Comparison of ENCODE assay signal across 16 mouse cellular contexts in genomic region chr5:112499918-112500682, GRCm38 (mm10). TPM values are rescaled to one million over a fixed set of nuclear protein-coding genes. Genes with fewer than 3 reads are reported as not detected.
A peak's percentile ranks its signal among the peaks of the same experiment; 100 is the strongest.
DNase-seq lines count a peak whose midpoint lies in the region; ATAC-seq and TF ChIP-seq lines count a peak whose summit lies in the region.
"Had no signal": no experiment of that assay in that cellular context is flagged by ENCODE, and none has a peak within 500 bp of the region (broad histone marks: within the 10 kb centered on the region; RNA-seq: fewer than 3 reads in every experiment).

No protein-coding gene starts in this region.

- H3K36me3 ChIP-seq in forebrain, embryonic 15.5 days = no peaks in the 10 kb centered on the region
- H3K36me3 ChIP-seq in intestine, embryonic 15.5 days = no peaks in the 10 kb centered on the region

- H3K4me1 ChIP-seq in cerebellum, adult 2 months (ENCODE audit: control insufficient read depth, insufficient read depth, low read length) = peaks cover 29% of the 10 kb centered on the region
- peaks cover 39% of the 10 kb centered on the region for H3K4me1 ChIP-seq in forebrain, embryonic 15.5 days
- H3K4me1 ChIP-seq in intestine, embryonic 15.5 days (replicated peaks) = no peaks in the 10 kb centered on the region

- peak; percentile 71 for ATAC-seq in forebrain, embryonic 15.5 days (replicated peaks)
- ATAC-seq in intestine, embryonic 15.5 days = peak; percentile 52

- DNase-seq in cerebellum, postnatal 10 days = peak; percentile 68 to 75
- DNase-seq in cerebellum, adult 2 months = no peak
- peak; percentile 54 for DNase-seq in Muller cell, postnatal 12 days (ENCODE audit: inconsistent ontology term)
- DNase-seq in spleen, postnatal 36 days (ENCODE audit: low spot score in 2 of 2) = no peak
- no peak for DNase-seq in adrenal gland, adult 2 months
- DNase-seq in frontal cortex, postnatal 25 days (ENCODE audit: low spot score in 2 of 2) = no peak
- DNase-seq: adrenal gland, postnatal 10 days; gastrocnemius, adult 2 months; lung, adult 18-20 months; thymus, postnatal 14 days had no signal

- no peak overlapping the region for H3K4me3 ChIP-seq in cerebellum, adult 2 months (replicated peaks; ENCODE audit: insufficient read depth, low read depth, low read length)
- no peak overlapping the region for H3K4me3 ChIP-seq in forebrain, embryonic 15.5 days
- no peak overlapping the region for H3K4me3 ChIP-seq in intestine, embryonic 15.5 days (replicated peaks)
- H3K4me3 ChIP-seq: gastrocnemius, adult 2 months had no signal

- H3K9ac ChIP-seq in forebrain, embryonic 15.5 days (replicated peaks) = no peak overlapping the region
- no peak overlapping the region for H3K9ac ChIP-seq in intestine, embryonic 15.5 days

- H3K9me3 ChIP-seq in forebrain, embryonic 15.5 days = no peaks in the 10 kb centered on the region
- H3K9me3 ChIP-seq in intestine, embryonic 15.5 days = no peaks in the 10 kb centered on the region

- no peak overlapping the region for H3K27ac ChIP-seq in cerebellum, adult 2 months (ENCODE audit: insufficient read depth, low read length)
- peak overlapping the region; percentile 77 for H3K27ac ChIP-seq in forebrain, embryonic 15.5 days (replicated peaks)
- no peak overlapping the region for H3K27ac ChIP-seq in intestine, embryonic 15.5 days
- H3K27ac ChIP-seq: gastrocnemius, adult 2 months had no signal

- H3K27me3 ChIP-seq in cerebellum, adult 2 months (ENCODE audit: control insufficient read depth, insufficient read depth, low read length) = no peaks in the 10 kb centered on the region
- H3K27me3 ChIP-seq in forebrain, embryonic 15.5 days = no peaks in the 10 kb centered on the region
- H3K27me3 ChIP-seq in intestine, embryonic 15.5 days (replicated peaks) = no peaks in the 10 kb centered on the region

- WGBS in cerebellum, adult 2 months = 71% methylated on average over 8 of the region's 8 CpGs
- WGBS in forebrain, embryonic 15.5 days = 35% methylated on average over 8 of the region's 8 CpGs
- WGBS in intestine, embryonic 15.5 days = 44% methylated on average over 8 of the region's 8 CpGs

- no peak for TF ChIP-seq POLR2A in cerebellum, adult 2 months (IDR thresholded peaks at IDR 0.05; ENCODE audit: borderline replicate concordance, insufficient read depth, low read length)

- H3K4me2 ChIP-seq in forebrain, embryonic 15.5 days (replicated peaks) = no peak overlapping the region
- H3K4me2 ChIP-seq in intestine, embryonic 15.5 days (replicated peaks) = no peak overlapping the region

- no peak for TF ChIP-seq CTCF in cerebellum, adult 2 months (IDR thresholded peaks at IDR 0.05; ENCODE audit: borderline replicate concordance, insufficient read depth, low read depth, low read length)

RNA-seq across cellular contexts. Expression of gene Gm6588, which starts 50.9 kb away (rescaled TPM):
- not detected in 2 replicates for polyA plus RNA-seq in cerebellum, adult 2 months (2012; rRNA removed)
- 0.84 and 1.0 TPM in 2 replicates for polyA plus RNA-seq in forebrain, embryonic 15.5 days (2015; fragmentation: Nextera tagmentation; extraction: Ambion mirVana)
- not detected in 2 replicates for polyA plus RNA-seq in intestine, embryonic 15.5 days (2015; fragmentation: Nextera tagmentation; extraction: Ambion mirVana)
- not detected for total RNA-seq in adrenal gland, adult 2 months (2021)
- not detected in 2 replicates for polyA plus RNA-seq in adrenal gland, adult 2 months (2012; rRNA removed)
- total RNA-seq: adrenal gland, postnatal 10 days; common myeloid progenitor, adult 5-6 weeks; gastrocnemius, adult 2 months; layer of hippocampus, adult 8-10 months; megakaryocyte progenitor cell, adult 5-6 weeks had no signal
- polyA plus RNA-seq: limb, embryonic 11.5 days had no signal

Comparison
In these comparisons a context has a peak if more than half of its experiments do, and no peak if none do; other contexts are left out.
1. DNase-seq: peak in cerebellum, postnatal 10 days (2 of 2) and Muller cell, postnatal 12 days (single experiment); none in cerebellum, adult 2 months (0 of 2), spleen, postnatal 36 days (0 of 2), adrenal gland, adult 2 months (single experiment) and frontal cortex, postnatal 25 days (0 of 2).